Mouse (Mus musculus): Measurements from ENCODE around the gene Ppp2r3c. TPM values are rescaled to one million over a fixed set of nuclear protein-coding genes. Genes with fewer than 3 reads are reported as not detected.

Ppp2r3c gene
- polyA plus RNA-seq (2012; rRNA removed; ENCODE audit: low replicate concordance), result 2.8 and 3.9 TPM in 2 replicates

GRCm38 (mm10) chr12:55302485-55303441 is at the start of gene Ppp2r3c:
Ppp2r3c (minus strand) TSS chr12:55302998.

GRCm38 (mm10) chr12:55299336-55299735 is 3.5 kb downstream of the Ppp2r3c start, which contains the start of gene 1110008L16Rik:
1110008L16Rik (plus strand) TSS chr12:55299577.

GRCm38 (mm10) chr12:55229626-55230519 is 72.9 kb downstream of the Ppp2r3c start, which contains the start of gene Srp54c:
Srp54c (plus strand) TSS chr12:55230168.

Other genes with a start within 250 kb of the Ppp2r3c start
- 8.0 and 8.9 TPM in 2 replicates for gene 2700097O09Rik, start 222.9 kb downstream of the Ppp2r3c start, polyA plus RNA-seq (2012; rRNA removed; ENCODE audit: low replicate concordance)
- gene Srp54a, start 222.7 kb downstream of the Ppp2r3c start, polyA plus RNA-seq (2012; rRNA removed; ENCODE audit: low replicate concordance), result 14.0 and 21.4 TPM in 2 replicates
- 8.1 and 11.8 TPM in 2 replicates for gene Fam177a, start 178.5 kb downstream of the Ppp2r3c start, polyA plus RNA-seq (2012; rRNA removed; ENCODE audit: low replicate concordance)
- 16.7 and 22.5 TPM in 2 replicates for gene Srp54b, start 147.9 kb downstream of the Ppp2r3c start, polyA plus RNA-seq (2012; rRNA removed; ENCODE audit: low replicate concordance)
- gene 1700047I17Rik2, start 103.4 kb downstream of the Ppp2r3c start, polyA plus RNA-seq (2012; rRNA removed; ENCODE audit: low replicate concordance), result not detected in 2 replicates
- 10.7 and 12.2 TPM in 2 replicates for gene Srp54c, start 72.8 kb downstream of the Ppp2r3c start, polyA plus RNA-seq (2012; rRNA removed; ENCODE audit: low replicate concordance)
- gene 1110008L16Rik, start 3.4 kb downstream of the Ppp2r3c start, polyA plus RNA-seq (2012; rRNA removed; ENCODE audit: low replicate concordance), result 8.2 and 11.3 TPM in 2 replicates
- 76.7 and 92.6 TPM in 2 replicates for gene Psma6, start 81.2 kb upstream of the Ppp2r3c start, polyA plus RNA-seq (2012; rRNA removed; ENCODE audit: low replicate concordance)
- 159 and 221 TPM in 2 replicates for gene Nfkbia, start 189.6 kb upstream of the Ppp2r3c start, polyA plus RNA-seq (2012; rRNA removed; ENCODE audit: low replicate concordance)

All from subcutaneous adipose tissue, adult 2 months (tissue).